Mouse (Mus musculus) frontal cortex, postnatal 36 days (tissue): ENCODE measurements at regions not wholly inside any gene's neighbourhood (a gene's known extent, or its start where the extent isn't known, plus 50 kb on each side); places are given as distances from the start of the nearest gene placed in this dataset.

ENCODE experiments used
- DNase-seq, 2 experiments: peaks; one replicate each; pipeline ENCODE4 v3.0.0; 2022; ENCODE audit warnings: low spot score in 2 of 2

- DNase-seq: no peak
These were observed 243.1 kb downstream of the Pdgfc start for GRCm38 (mm10) chr3:81279266-81279665.

DNA sequence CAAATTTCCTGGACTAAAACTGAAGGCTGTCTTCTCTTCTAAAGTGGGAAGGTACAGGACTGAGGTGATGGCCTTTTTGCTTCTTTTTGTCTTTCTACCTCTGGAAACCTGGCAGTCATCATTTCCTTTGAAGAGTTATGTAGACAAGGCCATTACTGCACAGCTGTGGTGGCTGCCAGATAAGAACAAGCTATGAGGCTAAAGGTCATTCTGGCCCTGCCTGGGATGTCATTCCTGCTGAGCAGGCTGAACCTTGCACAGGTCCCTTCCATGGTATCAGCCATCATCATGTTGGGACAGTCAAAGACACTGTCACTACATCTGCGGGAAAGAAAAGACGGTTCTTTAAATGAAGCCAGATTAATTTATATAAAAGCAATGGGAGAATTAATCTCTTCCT is 253.5 kb downstream of the Pdgfc start:
- DNase-seq: no peak

GRCm38 (mm10) chr3:81292404-81292803 is 256.2 kb downstream of the Pdgfc start:
- DNase-seq: no peak

DNA sequence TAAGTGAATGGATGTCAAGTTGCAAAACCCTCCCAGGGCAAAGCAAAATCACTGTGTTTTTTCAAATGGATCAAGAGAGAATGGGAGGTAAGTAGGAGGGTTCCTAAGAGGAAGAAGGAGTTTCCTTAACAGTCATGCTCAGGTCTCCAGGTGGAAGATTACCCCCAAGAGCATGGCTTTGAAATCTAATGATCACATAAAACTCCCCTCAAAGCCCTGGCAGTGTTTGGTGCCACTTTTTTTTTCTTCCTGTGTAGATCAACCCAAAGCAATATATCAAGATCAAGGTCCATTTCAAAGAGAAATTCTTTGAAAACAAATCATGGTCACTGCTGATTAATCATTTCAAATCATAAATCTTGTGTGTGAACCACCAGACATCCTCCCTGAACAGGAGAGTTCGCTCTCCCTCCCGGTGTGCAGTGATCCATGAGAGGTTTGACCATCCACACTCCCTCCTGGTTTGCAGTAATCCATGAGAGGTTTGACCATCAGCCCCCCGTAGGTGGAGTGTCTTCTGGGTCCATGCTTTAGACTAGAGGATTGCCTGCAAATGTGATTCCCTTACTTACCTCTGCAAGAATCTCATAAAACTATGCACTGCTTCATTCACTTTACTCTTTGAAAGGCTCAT is 257.1 kb downstream of the Pdgfc start:
- DNase-seq: no peak

- DNase-seq: no peak
These were observed 268.0 kb downstream of the Pdgfc start for GRCm38 (mm10) chr3:81304017-81304791.

GRCm38 (mm10) chr3:81305412-81306165 is 269.4 kb downstream of the Pdgfc start:
- DNase-seq: no peak

DNA sequence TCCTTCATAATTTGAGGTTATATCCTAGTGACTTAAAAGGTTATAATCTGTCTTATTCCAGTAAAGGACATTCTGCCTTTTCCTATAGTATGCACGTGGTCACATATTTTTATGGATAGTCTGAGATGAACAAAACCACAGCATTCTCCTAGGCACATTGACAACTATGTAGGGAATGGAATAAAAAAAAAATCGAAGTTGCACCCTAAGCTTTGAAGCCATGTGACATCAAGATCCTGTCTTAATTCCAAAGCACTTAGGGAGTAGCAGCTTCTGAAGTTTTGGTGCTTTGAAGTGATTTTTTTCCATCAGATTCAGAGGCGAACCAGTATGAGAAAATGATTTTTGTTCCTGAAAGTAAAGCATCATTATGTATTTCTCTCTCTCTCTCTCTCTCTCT is 290.6 kb downstream of the Pdgfc start:
- DNase-seq: no peak

GRCm38 (mm10) chr3:81351739-81352138 is 315.5 kb downstream of the Pdgfc start:
- no peak for DNase-seq

DNA sequence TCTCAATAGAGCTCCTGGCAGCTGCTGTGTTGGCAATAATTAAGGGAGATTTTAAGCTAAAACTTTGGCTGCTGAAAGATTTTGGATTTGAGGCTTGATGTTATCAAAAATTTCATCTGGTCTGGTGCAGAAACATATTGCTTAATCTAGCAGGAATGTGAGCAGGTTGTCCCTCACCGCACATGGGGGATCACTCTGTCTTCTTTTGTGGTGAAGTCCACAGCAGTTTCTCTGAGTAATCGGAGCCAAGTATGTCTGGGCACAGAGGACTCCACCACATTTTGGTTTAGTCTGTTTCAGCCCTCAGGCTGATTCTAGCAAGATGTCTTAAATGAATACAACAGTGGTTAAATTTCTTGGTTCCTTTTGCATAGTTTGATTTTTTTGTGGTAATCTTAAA is 331.7 kb downstream of the Pdgfc start:
- DNase-seq: no peak

DNA sequence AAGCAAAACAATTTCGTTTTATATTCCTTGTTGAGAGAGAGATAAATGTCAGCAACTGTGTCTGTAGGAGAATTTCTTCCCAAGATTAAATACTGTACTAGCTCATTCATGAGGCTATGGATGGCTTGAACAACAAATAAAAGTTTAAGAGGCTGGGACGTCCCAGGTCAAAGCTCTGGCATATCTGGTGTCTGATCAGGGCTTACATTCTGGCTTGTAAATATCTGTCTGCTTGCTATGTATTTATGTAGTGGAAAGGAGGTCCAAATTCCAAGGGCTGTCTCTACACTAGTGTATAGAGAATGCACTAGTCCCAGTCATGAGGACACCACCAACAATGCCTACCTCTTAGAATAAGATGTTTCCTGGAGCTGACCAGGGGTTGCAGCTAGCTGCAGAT is 332.4 kb downstream of the Pdgfc start:
- no peak for DNase-seq

GRCm38 (mm10) chr3:81369742-81370141 is 333.5 kb downstream of the Pdgfc start:
- DNase-seq: no peak

- no peak for DNase-seq
These were observed 339.8 kb downstream of the Pdgfc start for GRCm38 (mm10) chr3:81375990-81376389.

GRCm38 (mm10) chr3:81377466-81377865 is 341.2 kb downstream of the Pdgfc start:
- peak in 1 of 2 experiments; percentile 18 for DNase-seq

DNA sequence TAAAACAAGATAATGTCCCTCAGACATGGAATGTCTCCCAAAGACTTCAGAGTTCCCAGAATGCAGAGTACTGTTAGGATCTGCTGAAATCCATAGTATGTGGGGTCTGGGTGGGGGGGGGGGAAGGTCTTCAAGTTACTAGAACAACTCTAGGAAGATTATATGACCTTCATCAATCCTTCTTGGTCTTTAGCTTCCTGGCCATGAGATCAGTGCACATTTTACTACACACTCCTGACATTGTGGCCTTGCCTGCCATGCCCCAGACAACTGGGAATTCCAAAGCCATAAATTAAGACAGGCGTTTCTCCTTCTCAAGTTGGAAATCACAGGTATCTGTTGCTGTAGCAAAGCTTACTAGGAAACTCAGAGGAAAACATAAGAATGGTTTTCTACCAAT is 343.1 kb downstream of the Pdgfc start:
- no peak for DNase-seq

DNA sequence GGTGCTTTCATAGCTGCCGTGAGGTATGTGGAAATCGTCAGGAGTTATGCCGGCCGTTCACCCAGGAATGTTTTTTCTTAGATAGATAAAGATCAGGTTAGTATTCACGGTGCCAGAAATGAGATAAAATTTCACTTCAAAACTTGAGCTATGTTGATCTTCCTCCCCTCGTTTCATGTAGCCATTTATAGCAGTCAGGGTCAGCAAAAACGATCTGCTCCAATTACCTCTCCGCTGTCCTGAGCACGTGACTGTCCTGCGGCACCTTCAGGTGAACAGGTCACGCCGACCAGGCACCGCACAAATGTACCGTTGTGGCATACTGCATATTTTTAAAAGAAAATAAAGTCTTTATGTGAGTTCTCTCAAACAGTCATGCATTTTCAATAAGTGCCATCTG is 350.7 kb downstream of the Pdgfc start:
- no peak for DNase-seq

DNA sequence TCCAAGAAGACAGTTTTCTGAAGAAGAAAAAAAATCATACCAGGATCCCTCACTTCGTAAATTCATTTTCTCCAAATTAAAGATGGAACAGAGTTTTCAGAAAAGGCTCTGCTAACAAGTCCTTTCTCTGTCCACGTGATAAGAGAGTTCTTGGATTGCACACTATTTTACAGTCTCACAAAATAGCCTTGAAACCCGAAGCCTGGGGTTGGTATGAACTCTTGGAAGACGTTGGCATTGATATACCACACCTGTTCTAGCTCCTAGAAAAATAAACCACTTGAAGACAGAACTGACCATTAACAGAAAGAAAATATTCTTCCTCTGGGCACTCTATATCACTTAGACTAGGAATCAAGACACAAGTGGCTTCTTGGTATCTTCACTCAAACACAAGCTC is 351.4 kb downstream of the Pdgfc start:
- no peak for DNase-seq

DNA sequence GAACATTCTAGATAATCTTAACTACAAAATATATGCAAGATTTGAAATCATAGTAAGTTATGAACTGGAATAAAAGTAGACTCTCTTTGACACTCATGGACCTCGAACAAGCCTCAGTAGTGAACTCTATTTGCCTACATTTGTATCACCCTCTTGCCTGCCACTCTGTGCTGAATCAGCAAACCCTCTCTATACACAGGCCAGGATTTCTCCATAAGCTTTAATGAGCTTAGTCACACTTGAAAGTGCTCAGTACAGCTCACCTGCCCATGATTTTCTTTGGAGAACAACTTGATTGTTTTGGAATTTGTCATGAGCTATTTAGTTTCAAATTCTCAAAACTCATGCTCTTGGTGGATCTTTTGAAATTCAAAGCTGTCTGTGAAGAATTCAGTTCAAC is 361.0 kb downstream of the Pdgfc start:
- no peak for DNase-seq

DNA sequence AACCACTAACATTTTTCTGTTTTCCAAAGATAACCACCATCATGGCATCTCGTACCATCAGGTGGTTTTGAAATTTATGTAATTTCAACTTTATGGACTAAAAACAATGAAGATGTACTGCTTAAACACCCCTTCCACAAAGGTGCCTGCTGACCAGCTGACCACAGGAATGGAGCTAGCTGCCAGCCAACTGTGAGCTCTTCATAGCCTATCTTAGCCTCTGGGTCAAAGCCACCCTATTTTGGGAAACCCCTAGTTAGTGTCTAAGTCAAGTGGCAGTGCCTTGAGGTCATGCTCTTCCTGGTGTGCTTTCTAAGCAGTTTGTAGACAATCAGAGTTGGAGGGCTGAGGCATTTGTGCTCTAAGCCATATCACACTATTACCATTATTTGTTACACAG is 364.8 kb downstream of the Pdgfc start:
- no peak for DNase-seq

- no peak for DNase-seq
These were observed 372.7 kb downstream of the Pdgfc start for GRCm38 (mm10) chr3:81408914-81409313.

GRCm38 (mm10) chr3:81421875-81422274 is 385.7 kb downstream of the Pdgfc start:
- DNase-seq: no peak

GRCm38 (mm10) chr3:81426765-81427164 is 390.5 kb downstream of the Pdgfc start:
- no peak for DNase-seq
